Mouse (Mus musculus): ENCODE measurements around the gene Map2k3. TPM values are rescaled to one million over a fixed set of nuclear protein-coding genes. Genes with fewer than 3 reads are reported as not detected.
A peak's percentile ranks its signal among the peaks of the same experiment; 100 is the strongest.

The Map2k3 gene
- polyA plus RNA-seq, 1 experiment: 30.9 TPM

GRCm38 (mm10) chr11:60922195-60922594 is 9.6 kb upstream of the Map2k3 start:
- TF ChIP-seq CTCF (IDR thresholded peaks at IDR 0.05; ENCODE audit: borderline replicate concordance, control insufficient read depth, extremely low read depth, insufficient read depth, low read length, poor library complexity): no peak
- no peak for TF ChIP-seq POLR2A (IDR thresholded peaks at IDR 0.05; ENCODE audit: control insufficient read depth, extremely low read depth, insufficient read depth, low read length, poor library complexity)
- no peak overlapping the region for H3K4me3 ChIP-seq (ENCODE audit: control insufficient read depth, insufficient read depth, low read length)
- DNase-seq: no peak
- no peak overlapping the region for H3K27ac ChIP-seq (ENCODE audit: control insufficient read depth, insufficient read depth, low read length)
- no peaks in the 10 kb centered on the region for H3K36me3 ChIP-seq (ENCODE audit: control insufficient read depth, insufficient read depth, low read length)
- 87% methylated on average over 1 of the region's 1 CpGs for WGBS
- H3K27me3 ChIP-seq (ENCODE audit: control insufficient read depth, insufficient read depth, low read length): no peaks in the 10 kb centered on the region
- H3K4me1 ChIP-seq (replicated peaks; ENCODE audit: control insufficient read depth, insufficient read depth, low read length): 0 out of 2 replicates have a peak, but pooled peaks cover 2% of the 10 kb centered on the region

DNA sequence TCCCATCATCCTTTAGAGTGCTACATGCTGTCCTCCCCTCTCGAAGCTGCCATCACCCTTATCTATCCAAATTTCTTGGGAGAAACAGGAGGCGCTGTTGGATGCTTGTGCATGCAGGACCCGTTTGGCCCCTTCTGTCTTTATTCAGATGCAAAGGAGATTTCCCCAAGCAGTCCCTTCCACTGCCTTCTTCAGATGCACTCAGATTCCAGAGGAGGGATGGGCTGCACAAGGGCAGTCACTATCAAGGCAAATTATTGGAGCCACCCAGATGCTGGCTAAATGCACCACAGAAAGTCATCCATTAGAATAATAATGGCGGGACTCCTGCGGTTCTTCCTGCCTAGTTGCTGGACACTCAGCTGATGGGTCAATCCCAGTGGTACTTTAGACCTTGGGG is 8.9 kb upstream of the Map2k3 start:
- Histone ChIP-seq H3K4me1 (replicated peaks; ENCODE audit: control insufficient read depth, insufficient read depth, low read length) (0 out of 2 replicates have a peak, but pooled peaks cover 2% of the 10 kb centered on the region), H3K4me3 (ENCODE audit: control insufficient read depth, insufficient read depth, low read length) (no peak overlapping the region), H3K27me3 (ENCODE audit: control insufficient read depth, insufficient read depth, low read length) (no peaks in the 10 kb centered on the region), H3K36me3 (ENCODE audit: control insufficient read depth, insufficient read depth, low read length) (no peaks in the 10 kb centered on the region), H3K27ac (ENCODE audit: control insufficient read depth, insufficient read depth, low read length) (no peak overlapping the region)
- WGBS: 94% methylated on average over 5 of the region's 5 CpGs
- DNase-seq: no peak
- no peak for TF ChIP-seq POLR2A (IDR thresholded peaks at IDR 0.05; ENCODE audit: control insufficient read depth, extremely low read depth, insufficient read depth, low read length, poor library complexity)
- no peak for TF ChIP-seq CTCF (IDR thresholded peaks at IDR 0.05; ENCODE audit: borderline replicate concordance, control insufficient read depth, extremely low read depth, insufficient read depth, low read length, poor library complexity)

DNA sequence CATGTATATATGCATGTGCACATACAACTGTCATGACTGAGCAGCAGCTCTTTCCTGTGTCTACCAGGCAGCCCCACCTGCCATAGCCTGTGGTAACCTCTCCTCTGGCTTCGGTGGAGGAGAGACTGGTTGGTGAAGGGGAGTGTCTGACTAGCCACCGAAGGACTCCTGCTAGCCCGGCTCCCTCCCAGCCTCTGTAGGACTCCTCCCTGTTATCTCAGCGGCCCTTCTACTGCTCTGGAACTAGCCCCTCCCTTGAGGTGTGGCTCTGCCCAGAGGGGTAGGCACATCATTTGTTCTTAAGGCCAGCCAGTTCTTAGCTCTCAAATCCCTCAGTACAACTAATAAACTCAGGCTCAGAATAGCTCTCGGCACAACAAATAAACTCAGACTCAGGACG is 7.3 kb upstream of the Map2k3 start:
- no peak overlapping the region for H3K27ac ChIP-seq (ENCODE audit: control insufficient read depth, insufficient read depth, low read length)
- DNase-seq: no peak
- 88% methylated on average over 6 of the region's 6 CpGs for WGBS
- H3K27me3 ChIP-seq (ENCODE audit: control insufficient read depth, insufficient read depth, low read length): no peaks in the 10 kb centered on the region
- H3K4me3 ChIP-seq (ENCODE audit: control insufficient read depth, insufficient read depth, low read length): no peak overlapping the region
- no peaks in the 10 kb centered on the region for H3K36me3 ChIP-seq (ENCODE audit: control insufficient read depth, insufficient read depth, low read length)
- TF ChIP-seq CTCF (IDR thresholded peaks at IDR 0.05; ENCODE audit: borderline replicate concordance, control insufficient read depth, extremely low read depth, insufficient read depth, low read length, poor library complexity): no peak
- no peak for TF ChIP-seq POLR2A (IDR thresholded peaks at IDR 0.05; ENCODE audit: control insufficient read depth, extremely low read depth, insufficient read depth, low read length, poor library complexity)
- 0 out of 2 replicates have a peak, but pooled peaks cover 2% of the 10 kb centered on the region for H3K4me1 ChIP-seq (replicated peaks; ENCODE audit: control insufficient read depth, insufficient read depth, low read length)

DNA sequence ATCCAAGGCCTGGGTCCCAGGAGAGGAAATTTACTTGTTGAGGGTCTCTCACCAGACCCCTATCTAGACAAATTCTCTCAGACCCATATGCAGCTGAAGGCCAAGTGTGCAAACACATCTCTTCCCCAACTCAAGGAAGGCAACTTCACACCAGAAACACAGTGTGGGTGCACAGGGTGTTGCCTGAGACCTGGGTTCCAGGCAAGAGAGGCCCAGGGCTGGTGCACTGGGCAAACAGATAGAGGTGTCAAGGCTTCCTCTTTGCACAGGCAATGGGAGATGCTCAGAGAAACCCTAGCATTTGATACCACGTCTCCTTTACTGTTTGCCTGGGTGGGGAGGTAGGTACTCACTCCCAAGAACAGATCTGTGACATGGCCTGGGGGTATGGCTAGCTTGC is 6.9 kb upstream of the Map2k3 start:
- TF ChIP-seq CTCF (IDR thresholded peaks at IDR 0.05; ENCODE audit: borderline replicate concordance, control insufficient read depth, extremely low read depth, insufficient read depth, low read length, poor library complexity) (no peak), POLR2A (IDR thresholded peaks at IDR 0.05; ENCODE audit: control insufficient read depth, extremely low read depth, insufficient read depth, low read length, poor library complexity) (no peak)
- Histone ChIP-seq H3K27ac (ENCODE audit: control insufficient read depth, insufficient read depth, low read length) (no peak overlapping the region), H3K27me3 (ENCODE audit: control insufficient read depth, insufficient read depth, low read length) (no peaks in the 10 kb centered on the region), H3K4me1 (replicated peaks; ENCODE audit: control insufficient read depth, insufficient read depth, low read length) (0 out of 2 replicates have a peak, but pooled peaks cover 2% of the 10 kb centered on the region), H3K4me3 (ENCODE audit: control insufficient read depth, insufficient read depth, low read length) (no peak overlapping the region), H3K36me3 (ENCODE audit: control insufficient read depth, insufficient read depth, low read length) (no peaks in the 10 kb centered on the region)
- DNase-seq: no peak
- 100% methylated on average over 1 of the region's 1 CpGs for WGBS

- DNase-seq: peak; percentile 87
- TF ChIP-seq POLR2A (IDR thresholded peaks at IDR 0.05; ENCODE audit: control insufficient read depth, extremely low read depth, insufficient read depth, low read length, poor library complexity): no peak
- peak; percentile 41; the same call in 1 of the 2 replicates for TF ChIP-seq CTCF (IDR thresholded peaks at IDR 0.05; ENCODE audit: borderline replicate concordance, control insufficient read depth, extremely low read depth, insufficient read depth, low read length, poor library complexity)
- H3K4me3 ChIP-seq (ENCODE audit: control insufficient read depth, insufficient read depth, low read length): no peak overlapping the region
- H3K27ac ChIP-seq (ENCODE audit: control insufficient read depth, insufficient read depth, low read length): no peak overlapping the region
- peaks cover 12% of the 10 kb centered on the region for H3K4me1 ChIP-seq (replicated peaks; ENCODE audit: control insufficient read depth, insufficient read depth, low read length)
- 2% methylated on average over 9 of the region's 9 CpGs for WGBS
- no peaks in the 10 kb centered on the region for H3K27me3 ChIP-seq (ENCODE audit: control insufficient read depth, insufficient read depth, low read length)
- no peaks in the 10 kb centered on the region for H3K36me3 ChIP-seq (ENCODE audit: control insufficient read depth, insufficient read depth, low read length)
These were observed 4.6 kb upstream of the Map2k3 start for GRCm38 (mm10) chr11:60927264-60927663.

- Histone ChIP-seq H3K4me1 (replicated peaks; ENCODE audit: control insufficient read depth, insufficient read depth, low read length) (peaks cover 29% of the 10 kb centered on the region), H3K27me3 (ENCODE audit: control insufficient read depth, insufficient read depth, low read length) (no peaks in the 10 kb centered on the region), H3K4me3 (ENCODE audit: control insufficient read depth, insufficient read depth, low read length) (no peak overlapping the region; the same call in 1 of the 2 replicates), H3K36me3 (ENCODE audit: control insufficient read depth, insufficient read depth, low read length) (no peaks in the 10 kb centered on the region), H3K27ac (ENCODE audit: control insufficient read depth, insufficient read depth, low read length) (no peak overlapping the region)
- 36% methylated on average over 7 of the region's 7 CpGs for WGBS
- no peak for DNase-seq
- no peak for TF ChIP-seq CTCF (IDR thresholded peaks at IDR 0.05; ENCODE audit: borderline replicate concordance, control insufficient read depth, extremely low read depth, insufficient read depth, low read length, poor library complexity)
- TF ChIP-seq POLR2A (IDR thresholded peaks at IDR 0.05; ENCODE audit: control insufficient read depth, extremely low read depth, insufficient read depth, low read length, poor library complexity): no peak
These were observed 1.0 kb upstream of the Map2k3 start for GRCm38 (mm10) chr11:60930724-60931281.

Measured in thymus, adult 2 months (tissue).